Mouse (Mus musculus) neural tube, embryonic 15.5 days (tissue): ENCODE measurements around the gene Rpl29. TPM values are rescaled to one million over a fixed set of nuclear protein-coding genes. Genes with fewer than 3 reads are reported as not detected.

Source experiments
- ATAC-seq: fragments of 200-750 bp; cut with Nextera tagmentation; 2 replicates; pipeline ENCODE4 v1.8.0; 2017; ENCODE audit warnings: mild to moderate bottlenecking, moderate TSS enrichment, moderate library complexity; ENCODE audit not compliant: low FRiP score
- H3K27ac ChIP-seq: fragments of 300-500 bp; sonication (generic); replicated peaks from 2 replicates; pipeline ENCODE4 v1.5.1; 2015; ENCODE audit warnings: mild to moderate bottlenecking, inconsistent platforms
- H3K27me3 ChIP-seq: fragments of 300-500 bp; sonication (generic); replicated peaks from 2 replicates; pipeline ENCODE4 v1.6.1; 2015; ENCODE audit warnings: inconsistent platforms
- H3K36me3 ChIP-seq: fragments of 300-500 bp; sonication (generic); 2 replicates; pipeline ENCODE4 v1.6.1; 2015; ENCODE audit warnings: inconsistent platforms
- H3K4me1 ChIP-seq: fragments of 300-500 bp; sonication (generic); 2 replicates; pipeline ENCODE4 v1.6.1; 2015; ENCODE audit warnings: inconsistent platforms
- H3K4me2 ChIP-seq: fragments of 300-500 bp; sonication (generic); 2 replicates; pipeline ENCODE4 v1.6.1; 2015; ENCODE audit warnings: inconsistent platforms, mild to moderate bottlenecking, moderate library complexity
- H3K4me3 ChIP-seq: fragments of 300-500 bp; sonication (generic); replicated peaks from 2 replicates; pipeline ENCODE4 v1.5.1; 2015; ENCODE audit warnings: mild to moderate bottlenecking, inconsistent platforms
- H3K9ac ChIP-seq: fragments of 300-500 bp; sonication (generic); replicated peaks from 2 replicates; pipeline ENCODE4 v1.6.1; 2015; ENCODE audit warnings: mild to moderate bottlenecking, inconsistent platforms
- H3K9me3 ChIP-seq: fragments of 300-500 bp; sonication (generic); replicated peaks from 2 replicates; pipeline ENCODE4 v1.6.1; 2016; ENCODE audit warnings: inconsistent platforms
- WGBS: fragments of 180-500 bp; shearing (Covaris S2); methylation state at CpG from one replicate; pipeline ENCODE4 v1.1.7; 2015; ENCODE audit warnings: mixed read lengths; 5-methylcytosine and 5-hydroxymethylcytosine counted together
- polyA plus RNA-seq: library from polyadenylated mRNA; unstranded; fragments of >200 nt; fragmentation: Nextera tagmentation; extraction: Ambion mirVana; gene quantifications from 2 replicates; pipeline ENCODE4 v1.2.1, GENCODE M21; 2015

Gene Rpl29
- 656 and 712 TPM in 2 replicates for polyA plus RNA-seq

DNA sequence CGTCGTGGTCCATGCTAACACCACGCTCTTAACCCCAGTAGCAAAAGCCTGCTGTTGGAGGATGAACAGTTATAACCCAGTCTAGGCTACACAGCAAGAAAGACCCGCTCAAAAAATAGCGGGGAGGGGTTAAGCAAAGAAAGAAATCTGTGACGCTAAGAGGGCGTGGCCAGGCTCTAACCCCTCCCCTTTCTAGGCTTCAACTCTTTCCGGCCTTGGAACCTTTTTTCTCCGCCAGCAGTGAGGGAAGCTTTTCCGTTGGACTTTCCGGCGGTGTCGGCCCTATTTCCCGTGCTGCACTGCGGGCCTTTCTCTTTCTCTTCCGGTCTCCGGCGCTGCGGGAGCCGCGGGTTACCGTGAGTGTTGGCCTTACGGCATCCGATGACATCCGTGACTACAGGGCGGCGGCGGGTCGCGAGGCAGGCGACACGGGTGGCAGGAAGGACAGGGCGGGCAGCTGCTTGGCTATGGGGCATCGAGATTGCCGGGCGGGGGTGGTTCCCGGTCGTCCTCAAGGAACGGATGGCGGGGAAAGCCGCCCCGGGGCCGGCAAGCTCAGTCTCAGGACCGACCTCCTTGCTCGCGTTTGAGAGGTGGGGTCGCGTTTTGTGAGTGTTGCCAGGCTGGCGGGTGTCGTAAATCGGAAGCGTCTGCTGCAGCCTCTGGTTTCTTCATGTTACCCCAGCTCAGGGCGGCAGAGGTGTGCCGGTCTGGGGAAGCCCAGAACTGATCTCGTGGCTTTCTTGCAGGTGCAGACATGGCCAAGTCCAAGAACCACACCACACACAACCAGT lies at the start of gene Rpl29:
TSS of gene Rpl29 (plus strand) at position 234 of the 794 bp plus-strand sequence.
- Histone ChIP-seq H3K4me2 (peak within 1 kb of the TSS; percentile 62), H3K36me3 (peaks cover 25% of the 10 kb centered on the region), H3K4me1 (peaks cover 25% of the 10 kb centered on the region), H3K4me3 (peak within 1 kb of the TSS; percentile 81), H3K9me3 (no peaks in the 10 kb centered on the region), H3K27ac (peak within 1 kb of the TSS; percentile 91), H3K27me3 (no peaks in the 10 kb centered on the region), H3K9ac (peak within 1 kb of the TSS; percentile 94)
- WGBS: under 1% methylated on average over 55 of the region's 55 CpGs
- ATAC-seq: peak; percentile 89

DNA sequence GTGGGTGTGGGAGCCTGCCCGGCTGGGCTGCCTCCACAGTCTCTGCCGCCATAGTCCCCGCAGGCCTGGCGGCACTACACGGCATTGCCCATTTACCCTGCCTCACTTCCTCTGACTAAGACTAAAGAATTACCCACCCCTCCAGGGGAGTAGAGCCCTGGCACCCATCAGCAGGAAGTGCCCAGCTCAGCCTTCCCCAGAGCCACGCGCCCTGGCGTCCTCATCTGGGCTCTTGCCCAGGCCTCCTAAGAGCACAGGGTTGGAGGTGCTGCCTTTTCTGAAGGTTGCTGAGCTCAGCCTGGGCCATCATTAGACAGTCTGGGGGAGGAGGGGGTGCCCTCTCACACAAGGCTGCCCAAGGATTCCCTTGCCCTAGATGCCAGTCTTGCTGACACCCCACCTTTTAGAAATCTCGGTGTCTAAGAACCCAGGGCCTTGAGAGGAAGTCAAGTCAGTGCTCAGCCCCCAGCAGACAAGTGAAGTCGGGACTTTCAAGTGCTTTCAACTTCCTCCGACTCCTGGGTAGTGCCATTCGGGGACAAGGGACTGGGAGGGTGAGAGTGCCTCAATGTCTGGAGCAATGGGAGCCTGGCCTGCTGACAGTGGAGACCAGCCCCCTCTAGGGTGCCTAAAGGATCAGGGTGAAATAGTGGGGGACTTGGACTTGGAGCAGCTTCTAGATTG lies 42.9 kb upstream of the Rpl29 start:
- Histone ChIP-seq H3K36me3 (no peaks in the 10 kb centered on the region), H3K4me1 (peaks cover 36% of the 10 kb centered on the region), H3K9ac (no peak overlapping the region), H3K4me2 (no peak overlapping the region), H3K4me3 (no peak overlapping the region), H3K27ac (no peak overlapping the region), H3K27me3 (no peaks in the 10 kb centered on the region), H3K9me3 (no peaks in the 10 kb centered on the region)
- WGBS: 81% methylated on average over 12 of the region's 12 CpGs
- no peak for ATAC-seq

DNA sequence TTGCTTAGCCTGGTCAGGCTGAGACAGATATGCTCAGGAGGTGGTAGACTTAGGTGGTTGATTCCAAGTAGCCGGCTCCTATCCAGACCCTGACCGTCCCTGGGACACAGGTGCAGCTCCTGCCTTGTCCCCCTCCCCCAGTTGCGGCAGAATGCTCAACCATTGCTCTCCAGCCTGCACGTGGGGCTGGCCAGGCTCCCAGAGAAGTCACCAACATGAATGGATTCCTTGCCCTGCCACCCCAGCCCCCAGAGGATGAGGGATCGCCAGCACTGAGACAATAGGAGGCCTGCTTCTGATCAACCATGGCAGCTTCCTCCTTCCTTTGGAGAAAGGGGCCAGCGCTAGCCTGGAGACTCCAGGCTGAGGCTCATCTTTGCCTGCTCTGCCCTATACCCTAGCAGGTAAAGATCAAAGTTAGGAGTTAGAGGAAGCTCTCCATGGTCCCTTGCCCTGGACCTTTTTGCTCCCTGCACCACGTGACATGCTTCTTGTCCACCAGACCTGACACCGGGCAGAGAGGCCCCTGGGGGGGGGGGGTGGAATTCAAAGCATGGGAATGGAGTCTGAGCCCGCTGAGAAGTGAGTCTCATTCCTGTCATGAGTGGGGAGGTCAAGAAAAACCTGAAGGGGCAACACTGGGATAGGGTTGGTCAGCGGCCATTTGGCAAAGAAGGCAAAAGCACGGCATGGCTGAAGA lies 36.3 kb upstream of the Rpl29 start:
- Histone ChIP-seq H3K9ac (no peak overlapping the region), H3K4me2 (no peak overlapping the region), H3K9me3 (no peaks in the 10 kb centered on the region), H3K4me1 (peaks cover 24% of the 10 kb centered on the region), H3K27me3 (no peaks in the 10 kb centered on the region), H3K36me3 (no peaks in the 10 kb centered on the region), H3K4me3 (no peak overlapping the region), H3K27ac (no peak overlapping the region)
- WGBS: 74% methylated on average over 11 of the region's 11 CpGs
- no peak for ATAC-seq

- ATAC-seq: no peak
- WGBS: 85% methylated on average over 8 of the region's 8 CpGs
These were observed 35.7 kb upstream of the Rpl29 start for GRCm38 (mm10) chr9:106393548-106393947.

DNA sequence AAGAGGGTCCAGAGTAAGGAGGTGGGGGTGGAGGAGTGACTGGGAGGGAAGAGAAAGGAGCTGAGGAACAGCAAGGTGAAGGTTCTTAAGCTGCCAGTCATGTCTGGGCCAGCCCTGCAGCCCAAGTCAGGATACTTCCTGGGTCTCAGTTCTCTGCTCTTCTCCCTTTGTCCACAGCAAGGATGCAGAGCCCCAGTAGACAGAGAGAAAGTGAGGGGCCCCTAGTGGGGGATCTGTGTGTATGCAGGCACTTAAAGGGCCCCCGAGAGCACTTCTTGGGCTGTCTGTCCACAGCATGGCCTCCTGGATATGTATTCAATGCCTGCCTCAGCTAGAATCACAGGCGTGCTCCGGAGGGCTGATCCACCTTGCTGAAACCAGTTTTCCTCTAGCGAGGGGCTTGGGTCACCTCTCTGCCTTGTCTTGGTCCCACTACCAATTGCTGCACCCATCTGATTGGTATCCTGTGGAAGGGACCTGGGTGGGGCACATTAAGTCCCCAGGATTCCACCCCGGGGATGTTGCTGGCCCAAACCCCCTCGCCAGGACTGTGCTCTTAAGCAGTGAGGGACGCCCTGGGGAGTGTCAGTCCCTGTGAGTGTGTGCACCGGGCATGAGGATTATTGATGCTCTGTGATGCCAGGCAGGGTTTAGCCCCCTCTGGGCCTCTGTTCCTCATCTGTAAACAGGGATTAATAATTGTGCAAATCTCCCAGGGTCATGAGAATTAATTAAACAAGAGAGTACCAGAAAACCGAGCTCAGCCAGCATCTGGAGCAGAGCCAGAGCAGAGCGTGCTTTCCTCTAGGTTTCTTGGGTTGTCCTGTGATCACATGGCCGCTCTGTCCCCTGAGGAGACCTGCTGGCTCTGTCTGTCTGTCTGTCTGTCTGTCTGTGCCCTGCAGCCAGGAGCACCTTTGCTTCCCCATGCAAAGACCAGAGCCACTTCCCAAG lies 34.3 kb upstream of the Rpl29 start:
- H3K4me2 ChIP-seq: no peak overlapping the region
- peaks cover 24% of the 10 kb centered on the region for H3K4me1 ChIP-seq
- WGBS: 38% methylated on average over 11 of the region's 11 CpGs
- H3K9ac ChIP-seq: no peak overlapping the region
- H3K36me3 ChIP-seq: no peaks in the 10 kb centered on the region
- H3K4me3 ChIP-seq: no peak overlapping the region
- H3K9me3 ChIP-seq: no peaks in the 10 kb centered on the region
- ATAC-seq: no peak
- no peak overlapping the region for H3K27ac ChIP-seq
- H3K27me3 ChIP-seq: no peaks in the 10 kb centered on the region

More at GRCm38 (mm10) chr9:106393548-106393947, 35.7 kb upstream of the Rpl29 start:
- H3K36me3 ChIP-seq: no peaks in the 10 kb centered on the region
- no peak overlapping the region for H3K27ac ChIP-seq
- H3K4me3 ChIP-seq: no peak overlapping the region
- no peak overlapping the region for H3K4me2 ChIP-seq
- no peaks in the 10 kb centered on the region for H3K27me3 ChIP-seq
- no peak overlapping the region for H3K9ac ChIP-seq
- H3K9me3 ChIP-seq: no peaks in the 10 kb centered on the region
- H3K4me1 ChIP-seq: peaks cover 24% of the 10 kb centered on the region

GRCm38 (mm10) chr9:106397733-106398132 lies 31.5 kb upstream of the Rpl29 start:
- 83% methylated on average over 4 of the region's 4 CpGs for WGBS
- no peak overlapping the region for H3K27ac ChIP-seq
- H3K9me3 ChIP-seq: no peaks in the 10 kb centered on the region

GRCm38 (mm10) chr9:106398667-106399311 lies 30.5 kb upstream of the Rpl29 start:
- H3K36me3 ChIP-seq: no peaks in the 10 kb centered on the region
- H3K27me3 ChIP-seq: no peaks in the 10 kb centered on the region
- no peaks in the 10 kb centered on the region for H3K9me3 ChIP-seq
- H3K27ac ChIP-seq: no peak overlapping the region
- peaks cover 12% of the 10 kb centered on the region for H3K4me1 ChIP-seq
- no peak overlapping the region for H3K4me3 ChIP-seq
- H3K9ac ChIP-seq: no peak overlapping the region
- no peak for ATAC-seq
- no peak overlapping the region for H3K4me2 ChIP-seq
- WGBS: 83% methylated on average over 9 of the region's 9 CpGs

More at GRCm38 (mm10) chr9:106397733-106398132, 31.5 kb upstream of the Rpl29 start:
- H3K4me1 ChIP-seq: peaks cover 12% of the 10 kb centered on the region
- H3K4me2 ChIP-seq: no peak overlapping the region
- no peaks in the 10 kb centered on the region for H3K27me3 ChIP-seq
- ATAC-seq: no peak
- no peaks in the 10 kb centered on the region for H3K36me3 ChIP-seq
- H3K4me3 ChIP-seq: no peak overlapping the region
- H3K9ac ChIP-seq: no peak overlapping the region

DNA sequence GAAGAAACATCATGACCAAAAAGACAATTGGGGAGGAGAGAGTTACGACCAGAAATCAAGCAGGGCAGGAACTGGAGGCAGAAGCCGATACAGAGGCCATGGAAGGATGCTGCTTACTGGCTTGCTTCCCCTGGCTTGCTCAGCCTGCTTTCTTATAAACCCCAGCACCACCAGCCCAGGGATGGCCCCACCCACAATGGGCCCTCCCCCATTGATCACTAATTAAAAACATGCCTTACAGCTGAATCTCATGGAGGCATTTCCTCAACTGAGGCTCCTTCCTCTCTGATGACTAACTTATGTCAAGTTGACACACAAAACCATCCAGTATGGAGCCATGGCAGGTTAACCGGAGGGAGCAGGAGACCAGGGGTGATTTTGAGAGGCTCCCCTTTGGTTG lies 29.4 kb upstream of the Rpl29 start:
- Histone ChIP-seq H3K9me3 (no peaks in the 10 kb centered on the region), H3K4me1 (peaks cover 9% of the 10 kb centered on the region), H3K9ac (no peak overlapping the region), H3K27me3 (no peaks in the 10 kb centered on the region), H3K4me2 (no peak overlapping the region), H3K27ac (no peak overlapping the region), H3K36me3 (no peaks in the 10 kb centered on the region), H3K4me3 (no peak overlapping the region)
- WGBS: 76% methylated on average over 3 of the region's 3 CpGs
- ATAC-seq: no peak

- WGBS: 79% methylated on average over 5 of the region's 5 CpGs
- ATAC-seq: no peak
- Histone ChIP-seq H3K4me1 (no peaks in the 10 kb centered on the region), H3K4me3 (no peak overlapping the region), H3K9me3 (no peaks in the 10 kb centered on the region), H3K9ac (no peak overlapping the region), H3K4me2 (no peak overlapping the region), H3K27ac (no peak overlapping the region), H3K36me3 (no peaks in the 10 kb centered on the region), H3K27me3 (no peaks in the 10 kb centered on the region)
These were observed 27.1 kb upstream of the Rpl29 start for GRCm38 (mm10) chr9:106402149-106402548.

DNA sequence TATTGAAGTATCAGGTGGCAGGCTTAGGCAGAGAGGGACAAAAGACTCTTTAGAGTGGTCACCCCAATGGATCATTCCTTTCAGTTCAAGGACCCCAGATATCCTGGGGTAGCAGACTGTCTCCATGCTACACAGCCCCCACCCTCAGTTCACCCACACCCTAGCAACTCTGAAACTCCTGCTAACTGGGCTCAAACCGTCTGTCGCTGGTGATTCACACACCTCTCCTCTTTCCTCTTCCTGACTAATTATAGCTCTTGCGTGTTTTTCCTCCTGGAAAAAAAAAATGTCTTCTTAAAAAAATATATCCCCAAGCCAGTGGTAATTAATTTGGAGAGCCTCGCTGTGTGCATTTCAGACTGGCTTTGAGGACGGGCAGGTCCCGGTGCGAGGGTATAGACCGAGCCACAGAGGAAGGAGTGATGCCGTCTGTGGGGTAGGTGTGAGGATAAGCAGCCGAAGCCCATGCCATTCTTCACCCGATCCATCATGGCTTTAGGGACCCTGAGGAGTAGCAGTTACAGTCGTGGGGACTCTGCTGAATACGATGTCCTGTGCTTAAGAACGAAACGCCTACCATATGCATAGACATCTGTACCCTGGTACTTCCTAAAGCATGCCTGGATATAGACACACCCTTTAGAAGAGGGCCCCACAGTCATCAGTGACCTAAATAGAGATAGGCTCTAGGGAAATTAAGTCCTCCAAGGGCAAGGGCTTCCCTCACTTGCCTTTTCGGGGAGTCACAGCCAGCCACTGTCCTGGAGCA lies 26.5 kb upstream of the Rpl29 start:
- H3K9me3 ChIP-seq: no peaks in the 10 kb centered on the region
- H3K4me2 ChIP-seq: no peak overlapping the region
- no peaks in the 10 kb centered on the region for H3K27me3 ChIP-seq
- no peak overlapping the region for H3K27ac ChIP-seq
- no peak overlapping the region for H3K9ac ChIP-seq
- 85% methylated on average over 16 of the region's 16 CpGs for WGBS
- H3K36me3 ChIP-seq: no peaks in the 10 kb centered on the region
- no peaks in the 10 kb centered on the region for H3K4me1 ChIP-seq
- no peak for ATAC-seq
- no peak overlapping the region for H3K4me3 ChIP-seq
